Mouse (Mus musculus): ENCODE measurements at regions not wholly inside any gene's neighbourhood (a gene's known extent, or its start where the extent isn't known, plus 50 kb on each side); places are given as distances from the start of the nearest gene placed in this dataset.

- Histone ChIP-seq H3K27ac (ENCODE audit: insufficient read depth, low read length) (no peak overlapping the region), H3K27me3 (ENCODE audit: control insufficient read depth, insufficient read depth, low read length) (no peaks in the 10 kb centered on the region), H3K4me3 (replicated peaks; ENCODE audit: insufficient read depth, low read depth, low read length) (no peak overlapping the region), H3K4me1 (ENCODE audit: control insufficient read depth, insufficient read depth, low read length) (no peaks in the 10 kb centered on the region)
- no peak for DNase-seq
- 40% methylated on average over 19 of the region's 19 CpGs for WGBS
- TF ChIP-seq POLR2A (IDR thresholded peaks at IDR 0.05; ENCODE audit: borderline replicate concordance, insufficient read depth, low read length) (no peak), CTCF (IDR thresholded peaks at IDR 0.05; ENCODE audit: borderline replicate concordance, insufficient read depth, low read depth, low read length) (no peak)
These were observed 293.6 kb downstream of the H2al1j start for GRCm38 (mm10) chrX:11621045-11621763.

GRCm38 (mm10) chrX:11626274-11626878 is 298.8 kb downstream of the H2al1j start:
- TF ChIP-seq POLR2A (IDR thresholded peaks at IDR 0.05; ENCODE audit: borderline replicate concordance, insufficient read depth, low read length), result no peak
- no peak for TF ChIP-seq CTCF (IDR thresholded peaks at IDR 0.05; ENCODE audit: borderline replicate concordance, insufficient read depth, low read depth, low read length)
- 64% methylated on average over 10 of the region's 10 CpGs for WGBS
- Histone ChIP-seq H3K4me1 (ENCODE audit: control insufficient read depth, insufficient read depth, low read length) (no peaks in the 10 kb centered on the region), H3K27ac (ENCODE audit: insufficient read depth, low read length) (no peak overlapping the region), H3K4me3 (replicated peaks; ENCODE audit: insufficient read depth, low read depth, low read length) (no peak overlapping the region), H3K27me3 (ENCODE audit: control insufficient read depth, insufficient read depth, low read length) (no peaks in the 10 kb centered on the region)
- DNase-seq, result no peak

- Histone ChIP-seq H3K27me3 (ENCODE audit: control insufficient read depth, insufficient read depth, low read length) (no peaks in the 10 kb centered on the region), H3K27ac (ENCODE audit: insufficient read depth, low read length) (no peak overlapping the region), H3K4me1 (ENCODE audit: control insufficient read depth, insufficient read depth, low read length) (no peaks in the 10 kb centered on the region), H3K4me3 (replicated peaks; ENCODE audit: insufficient read depth, low read depth, low read length) (no peak overlapping the region)
- no peak for DNase-seq
- TF ChIP-seq POLR2A (IDR thresholded peaks at IDR 0.05; ENCODE audit: borderline replicate concordance, insufficient read depth, low read length), result no peak
- no peak for TF ChIP-seq CTCF (IDR thresholded peaks at IDR 0.05; ENCODE audit: borderline replicate concordance, insufficient read depth, low read depth, low read length)
- 65% methylated on average over 2 of the region's 2 CpGs for WGBS
These were observed 301.7 kb downstream of the H2al1j start for GRCm38 (mm10) chrX:11629362-11629761.

- no peak overlapping the region for H3K27ac ChIP-seq (ENCODE audit: insufficient read depth, low read length)
- no peak overlapping the region for H3K4me3 ChIP-seq (replicated peaks; ENCODE audit: insufficient read depth, low read depth, low read length)
- TF ChIP-seq POLR2A (IDR thresholded peaks at IDR 0.05; ENCODE audit: borderline replicate concordance, insufficient read depth, low read length), result no peak
- TF ChIP-seq CTCF (IDR thresholded peaks at IDR 0.05; ENCODE audit: borderline replicate concordance, insufficient read depth, low read depth, low read length), result peak; percentile 49
- 11% methylated on average over 1 of the region's 1 CpGs for WGBS
- DNase-seq, result peak; percentile 16 to 42
- H3K4me1 ChIP-seq (ENCODE audit: control insufficient read depth, insufficient read depth, low read length), result no peaks in the 10 kb centered on the region
- no peaks in the 10 kb centered on the region for H3K27me3 ChIP-seq (ENCODE audit: control insufficient read depth, insufficient read depth, low read length)
These were observed 302.3 kb downstream of the H2al1j start for GRCm38 (mm10) chrX:11629906-11630305.

- no peak for DNase-seq
- Histone ChIP-seq H3K27ac (ENCODE audit: insufficient read depth, low read length) (no peak overlapping the region), H3K27me3 (ENCODE audit: control insufficient read depth, insufficient read depth, low read length) (no peaks in the 10 kb centered on the region), H3K4me1 (ENCODE audit: control insufficient read depth, insufficient read depth, low read length) (no peaks in the 10 kb centered on the region), H3K4me3 (replicated peaks; ENCODE audit: insufficient read depth, low read depth, low read length) (peak overlapping the region; percentile 4)
- WGBS, result 27% methylated on average over 14 of the region's 14 CpGs
- TF ChIP-seq CTCF (IDR thresholded peaks at IDR 0.05; ENCODE audit: borderline replicate concordance, insufficient read depth, low read depth, low read length) (no peak), POLR2A (IDR thresholded peaks at IDR 0.05; ENCODE audit: borderline replicate concordance, insufficient read depth, low read length) (no peak)
These were observed 303.7 kb downstream of the H2al1j start for GRCm38 (mm10) chrX:11631186-11631913.

GRCm38 (mm10) chrX:11632011-11632410 is 304.4 kb downstream of the H2al1j start:
- Histone ChIP-seq H3K4me1 (ENCODE audit: control insufficient read depth, insufficient read depth, low read length) (no peaks in the 10 kb centered on the region), H3K27ac (ENCODE audit: insufficient read depth, low read length) (no peak overlapping the region), H3K4me3 (replicated peaks; ENCODE audit: insufficient read depth, low read depth, low read length) (no peak overlapping the region), H3K27me3 (ENCODE audit: control insufficient read depth, insufficient read depth, low read length) (no peaks in the 10 kb centered on the region)
- TF ChIP-seq POLR2A (IDR thresholded peaks at IDR 0.05; ENCODE audit: borderline replicate concordance, insufficient read depth, low read length) (no peak), CTCF (IDR thresholded peaks at IDR 0.05; ENCODE audit: borderline replicate concordance, insufficient read depth, low read depth, low read length) (no peak)
- peak in 1 of 2 experiments; percentile 11 for DNase-seq
- WGBS, result 12% methylated on average over 14 of the region's 14 CpGs

- no peak overlapping the region for H3K4me3 ChIP-seq (replicated peaks; ENCODE audit: insufficient read depth, low read depth, low read length)
- WGBS, result 72% methylated on average over 6 of the region's 6 CpGs
- H3K4me1 ChIP-seq (ENCODE audit: control insufficient read depth, insufficient read depth, low read length), result no peaks in the 10 kb centered on the region
- TF ChIP-seq CTCF (IDR thresholded peaks at IDR 0.05; ENCODE audit: borderline replicate concordance, insufficient read depth, low read depth, low read length), result peak; percentile 38; the same call in 1 of the 2 replicates
- TF ChIP-seq POLR2A (IDR thresholded peaks at IDR 0.05; ENCODE audit: borderline replicate concordance, insufficient read depth, low read length), result no peak
- DNase-seq, result no peak
- H3K27me3 ChIP-seq (ENCODE audit: control insufficient read depth, insufficient read depth, low read length), result no peaks in the 10 kb centered on the region
- no peak overlapping the region for H3K27ac ChIP-seq (ENCODE audit: insufficient read depth, low read length)
These were observed 306.2 kb downstream of the H2al1j start for GRCm38 (mm10) chrX:11633823-11634222.
